Mouse (Mus musculus) spleen, adult 2 months (tissue): ENCODE data around the gene Uba7.

Source experiments
- CTCF ChIP-seq: fragments of 200-500 bp; IDR thresholded peaks from 2 replicates; pipeline ENCODE4 v1.5.1; 2011; ENCODE audit warnings: mild to moderate bottlenecking, inconsistent platforms; ENCODE audit not compliant: insufficient read depth, insufficient read length, insufficient replicate concordance; ENCODE audit errors: extremely low read depth
- POLR2A ChIP-seq: fragments of 200-500 bp; IDR thresholded peaks from 2 replicates; pipeline ENCODE4 v1.6.1; 2011; ENCODE audit warnings: low read depth, low read length, inconsistent platforms

DNA sequence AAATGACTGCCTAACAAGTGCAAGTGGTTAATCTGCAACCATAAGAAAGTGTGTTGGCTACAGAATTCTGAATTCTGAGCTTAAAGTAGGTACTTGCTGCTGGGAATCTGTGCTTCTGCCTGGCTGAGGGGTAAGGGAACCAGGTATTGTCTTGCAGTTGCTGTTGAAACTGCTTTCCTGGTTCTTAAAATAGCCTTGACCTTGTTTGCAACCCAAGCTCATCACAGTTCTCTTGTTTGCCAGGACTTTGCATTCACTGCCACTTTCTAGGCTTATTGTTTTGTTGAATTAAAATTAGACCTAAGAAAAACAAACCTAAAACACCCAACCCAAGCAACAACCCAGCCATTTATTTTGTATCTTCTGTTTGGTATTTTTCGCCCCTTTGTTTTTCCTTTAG, 45.4 kb downstream of the Uba7 start:
- no peak for TF ChIP-seq CTCF
- no peak for TF ChIP-seq POLR2A
